Mouse (Mus musculus): ENCODE measurements around the gene Pdlim4.

GRCm38 (mm10) chr11:54012961-54013360, 55.9 kb downstream of the Pdlim4 start:
- TF ChIP-seq TAL1 (IDR thresholded peaks at IDR 0.05; ENCODE audit: low read length) (no peak), GATA1 (IDR thresholded peaks at IDR 0.05; ENCODE audit: low read length) (no peak)
